Mouse (Mus musculus) spleen, adult 2 months (tissue): ENCODE results near the gene Wdr53. TPM values are rescaled to one million over a fixed set of nuclear protein-coding genes. Genes with fewer than 3 reads are reported as not detected.
A peak's percentile ranks its signal among the peaks of the same experiment; 100 is the strongest.
"Not testable (repeated sequence)": the region's sequence is repeated elsewhere in the genome, so short reads cannot be mapped to it uniquely, and the experiment has no call there.

Experiments
- DNase-seq, 2 experiments: peaks; one replicate each; pipeline versions ENCODE4 v3.0.0 to v3.0.0-alpha.2; 2012 to 2021; ENCODE audit warnings: low spot score in 2 of 2, low read depth in 1 of 2
- H3K27ac ChIP-seq: fragments of 200-500 bp; 2 replicates; pipeline ENCODE4 v1.5.1; 2012; ENCODE audit warnings: low read length, inconsistent platforms; ENCODE audit not compliant: insufficient read depth
- H3K27me3 ChIP-seq: fragments of 200-500 bp; 2 replicates; pipeline ENCODE4 v1.6.1; 2012; ENCODE audit warnings: mild to moderate bottlenecking, moderate library complexity, low read length, inconsistent platforms; ENCODE audit not compliant: control insufficient read depth, insufficient read depth
- H3K36me3 ChIP-seq: fragments of 200-500 bp; 2 replicates; pipeline ENCODE4 v1.6.1; 2012; ENCODE audit warnings: mild to moderate bottlenecking, low read length, inconsistent platforms; ENCODE audit not compliant: control insufficient read depth, insufficient read depth
- H3K4me1 ChIP-seq: fragments of 200-500 bp; 2 replicates; pipeline ENCODE4 v1.6.1; 2011; ENCODE audit warnings: inconsistent platforms; ENCODE audit not compliant: control insufficient read depth, insufficient read depth, insufficient read length
- H3K4me3 ChIP-seq: fragments of 200-500 bp; 2 replicates; pipeline ENCODE4 v1.5.1; 2011; ENCODE audit warnings: mild to moderate bottlenecking, inconsistent platforms; ENCODE audit not compliant: insufficient read depth, insufficient read length; ENCODE audit errors: extremely low read depth
- CTCF ChIP-seq: fragments of 200-500 bp; IDR thresholded peaks from 2 replicates; pipeline ENCODE4 v1.5.1; 2011; ENCODE audit warnings: mild to moderate bottlenecking, inconsistent platforms; ENCODE audit not compliant: insufficient read depth, insufficient read length, insufficient replicate concordance; ENCODE audit errors: extremely low read depth
- POLR2A ChIP-seq: fragments of 200-500 bp; IDR thresholded peaks from 2 replicates; pipeline ENCODE4 v1.6.1; 2011; ENCODE audit warnings: low read depth, low read length, inconsistent platforms
- WGBS: fragments of 180-500 bp; shearing (Covaris S2); methylation state at CpG from one replicate; pipeline ENCODE4 v1.1.7; 2018; 5-methylcytosine and 5-hydroxymethylcytosine counted together
- polyA plus RNA-seq: library from polyadenylated mRNA; depleted of rRNA; stranded (reverse); fragments of >200 nt; gene quantifications from 2 replicates; pipeline ENCODE4 v1.2.3, GENCODE M21; 2012

The Wdr53 gene
- polyA plus RNA-seq, 1 experiment: 2.3 TPM

DNA sequence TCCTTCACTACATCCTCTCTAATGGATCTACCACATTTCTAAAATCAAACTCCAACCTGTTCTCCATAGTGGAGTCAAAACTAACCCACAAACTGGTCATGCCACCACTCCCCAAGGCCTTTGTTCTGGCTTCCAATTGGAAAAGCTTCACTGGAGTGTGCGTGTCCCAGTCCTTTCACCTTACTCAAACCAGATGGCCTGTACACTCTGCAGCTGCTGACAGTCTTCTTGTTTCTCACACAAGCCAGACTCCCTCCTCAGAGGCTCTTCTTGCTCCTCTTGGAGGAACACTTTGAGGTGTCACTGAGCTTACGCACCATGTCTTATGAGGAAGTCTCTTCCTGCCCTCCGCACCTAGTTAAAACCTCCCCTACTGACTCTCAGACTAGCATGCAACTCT, 3.1 kb upstream of the Wdr53 start:
- TF ChIP-seq POLR2A: no peak
- TF ChIP-seq CTCF: no peak
- WGBS: 91% methylated on average over 3 of the region's 3 CpGs

GRCm38 (mm10) chr16:32246351-32246791, 656 bp upstream of the Wdr53 start:
- Histone ChIP-seq H3K27ac (peak overlapping the region; percentile 58), H3K27me3 (no peaks in the 10 kb centered on the region), H3K4me1 (no peaks in the 10 kb centered on the region; the same call in 1 of the 2 replicates), H3K4me3 (peak overlapping the region; percentile 98), H3K36me3 (no peaks in the 10 kb centered on the region)
- peak; percentile 8 to 38 for DNase-seq
- TF ChIP-seq POLR2A: no peak
- no peak for TF ChIP-seq CTCF
- WGBS: under 1% methylated on average over 33 of the region's 41 CpGs

More for the DNA sequence above, 3.1 kb upstream of the Wdr53 start:
- no peak overlapping the region for H3K27ac ChIP-seq
- H3K4me1 ChIP-seq: no peaks in the 10 kb centered on the region; the same call in 1 of the 2 replicates
- H3K4me3 ChIP-seq: no peak overlapping the region
- H3K36me3 ChIP-seq: no peaks in the 10 kb centered on the region
- no peak for DNase-seq
- no peaks in the 10 kb centered on the region for H3K27me3 ChIP-seq

- WGBS: 86% methylated on average over 2 of the region's 2 CpGs
- not testable (repeated sequence) for H3K4me3 ChIP-seq, H3K4me1 ChIP-seq, H3K27me3 ChIP-seq, H3K27ac ChIP-seq, H3K36me3 ChIP-seq
- peak; percentile 28 to 35 for DNase-seq
These were observed 17.2 kb downstream of the Wdr53 start for GRCm38 (mm10) chr16:32264225-32264624.

DNA sequence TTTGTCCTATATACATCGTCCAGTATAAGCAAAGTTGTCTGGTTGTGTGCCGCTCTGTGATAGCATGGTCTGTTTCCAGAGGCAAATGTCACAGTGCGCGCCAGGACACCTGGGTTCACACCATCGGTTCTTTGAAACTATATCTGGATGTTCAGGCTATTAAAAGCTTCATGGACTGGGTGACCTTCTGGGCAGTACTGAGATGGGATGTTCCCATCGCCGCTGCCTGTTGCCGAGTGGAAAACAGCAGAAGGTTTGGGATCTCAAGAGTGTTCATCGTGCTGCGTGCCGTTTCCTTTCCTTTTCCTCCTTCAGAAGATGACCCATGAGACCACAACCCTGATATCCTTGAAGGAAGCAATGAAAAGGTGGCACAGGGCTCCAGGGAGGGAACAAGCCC, 24.3 kb downstream of the Wdr53 start, which contains the start of gene Smco1:
Gene Smco1, plus strand, starts transcription at position 178 of the 400 bp plus-strand sequence.
- WGBS: 90% methylated on average over 11 of the region's 11 CpGs
- Histone ChIP-seq H3K36me3 (no peaks in the 10 kb centered on the region), H3K4me1 (peaks cover 9% of the 10 kb centered on the region; the same call in 1 of the 2 replicates), H3K4me3 (no peak within 1 kb of the TSS), H3K27ac (no peak within 1 kb of the TSS), H3K27me3 (no peaks in the 10 kb centered on the region)
- no peak for DNase-seq
- no peak for TF ChIP-seq POLR2A
- no peak for TF ChIP-seq CTCF

GRCm38 (mm10) chr16:32273338-32273737, 26.3 kb downstream of the Wdr53 start:
- H3K4me3 ChIP-seq: no peak overlapping the region
- DNase-seq: no peak
- H3K27me3 ChIP-seq: no peaks in the 10 kb centered on the region
- peaks cover 14% of the 10 kb centered on the region; the same call in 1 of the 2 replicates for H3K4me1 ChIP-seq
- TF ChIP-seq POLR2A (no peak), CTCF (peak; percentile 36; the same call in 1 of the 2 replicates)
- no peaks in the 10 kb centered on the region for H3K36me3 ChIP-seq
- 79% methylated on average over 9 of the region's 9 CpGs for WGBS
- no peak overlapping the region for H3K27ac ChIP-seq

GRCm38 (mm10) chr16:32275041-32275440, 28.0 kb downstream of the Wdr53 start:
- Histone ChIP-seq H3K36me3 (no peaks in the 10 kb centered on the region), H3K4me1 (peaks cover 14% of the 10 kb centered on the region; the same call in 1 of the 2 replicates), H3K27me3 (no peaks in the 10 kb centered on the region), H3K27ac (0 out of 2 replicates have a peak overlapping the region, but pooled peaks have one; percentile 15), H3K4me3 (no peak overlapping the region)
- WGBS: 82% methylated on average over 6 of the region's 6 CpGs
- no peak for DNase-seq
- no peak for TF ChIP-seq POLR2A
- no peak for TF ChIP-seq CTCF

- H3K4me1 ChIP-seq: peaks cover 14% of the 10 kb centered on the region; the same call in 1 of the 2 replicates
- no peak for DNase-seq
- 0 out of 2 replicates have a peak, but pooled peaks cover 3% of the 10 kb centered on the region for H3K36me3 ChIP-seq
- no peaks in the 10 kb centered on the region for H3K27me3 ChIP-seq
- WGBS: 16% methylated on average over 1 of the region's 1 CpGs
- no peak for TF ChIP-seq CTCF
- no peak for TF ChIP-seq POLR2A
- peak overlapping the region; percentile 36 for H3K27ac ChIP-seq
- H3K4me3 ChIP-seq: no peak overlapping the region
These were observed 28.8 kb downstream of the Wdr53 start for GRCm38 (mm10) chr16:32275830-32276229.
